Mouse (Mus musculus) liver, postnatal 0 days (tissue): ENCODE data around the gene Pbp2.

ENCODE experiments used
- CTCF ChIP-seq: sonication (generic); IDR thresholded peaks from 2 replicates; pipeline ENCODE4 v1.5.1; 2016; ENCODE audit warnings: antibody characterized with exemption, low read depth
- EP300 ChIP-seq: IDR thresholded peaks from 2 replicates; pipeline ENCODE4 v1.6.1; 2016; ENCODE audit warnings: antibody characterized with exemption, low read depth, mild to moderate bottlenecking

- TF ChIP-seq CTCF = no peak
- no peak for TF ChIP-seq EP300
Measured at GRCm38 (mm10) chr6:135278302-135278701, 31.9 kb downstream of the Pbp2 start.
